33 mouse cellular contexts compared by ENCODE assay signal in genomic region chr1:139496212-139496611, GRCm38 (mm10). TPM values are rescaled to one million over a fixed set of nuclear protein-coding genes. Genes with fewer than 3 reads are reported as not detected.
DNase-seq lines count a peak whose midpoint lies in the region; ATAC-seq lines count a peak whose summit lies in the region.
"Had no signal": no experiment of that assay in that cellular context is flagged by ENCODE, and none has a peak within 500 bp of the region (broad histone marks: within the 10 kb centered on the region; RNA-seq: fewer than 3 reads in every experiment).

No protein-coding gene starts in this region.

- no peaks in the 10 kb centered on the region for H3K9me3 ChIP-seq in hindbrain, embryonic 14.5 days (ENCODE audit: control insufficient read depth, low read length)
- H3K9me3 ChIP-seq: heart, embryonic 10.5 days; hindbrain, embryonic 10.5 days; hindbrain, embryonic 15.5 days had no signal

- H3K4me1 ChIP-seq in hindbrain, embryonic 14.5 days (replicated peaks; ENCODE audit: control insufficient read depth, insufficient read depth, low read length): no peaks in the 10 kb centered on the region
- H3K4me1 ChIP-seq: heart, embryonic 10.5 days; hindbrain, embryonic 10.5 days; hindbrain, embryonic 15.5 days had no signal

- H3K27me3 ChIP-seq in hindbrain, embryonic 14.5 days (ENCODE audit: control insufficient read depth, insufficient read depth, low read length): no peaks in the 10 kb centered on the region
- H3K27me3 ChIP-seq: hindbrain, embryonic 15.5 days had no signal

- ATAC-seq in hindbrain, embryonic 14.5 days (ENCODE audit: low FRiP score): no peak
- ATAC-seq in erythroid progenitor cell, adult 5-6 weeks (replicated peaks; ENCODE audit: low FRiP score, poor library complexity, severe bottlenecking): no peak
- ATAC-seq: CD4-positive, CD25-positive, alpha-beta regulatory T cell, adult 4 months; forebrain, embryonic 14.5 days; forebrain, postnatal 0 days; intestine, postnatal 0 days had no signal

- no peak overlapping the region for H3K27ac ChIP-seq in hindbrain, embryonic 14.5 days
- H3K27ac ChIP-seq: gastrocnemius, adult 2 months; heart, adult 2 months; heart, embryonic 10.5 days; hindbrain, embryonic 10.5 days; hindbrain, embryonic 15.5 days had no signal

- H3K4me3 ChIP-seq in hindbrain, embryonic 14.5 days (replicated peaks; ENCODE audit: low read length): no peak overlapping the region
- H3K4me3 ChIP-seq: gastrocnemius, adult 2 months; heart, adult 2 months; heart, embryonic 10.5 days; hindbrain, embryonic 10.5 days; hindbrain, embryonic 15.5 days had no signal

- H3K9ac ChIP-seq in hindbrain, embryonic 14.5 days: no peak overlapping the region
- H3K9ac ChIP-seq: forebrain, postnatal 0 days; hindbrain, embryonic 15.5 days had no signal

- peak; percentile 5 for DNase-seq in adrenal gland, postnatal 10 days
- no peak for DNase-seq in adrenal gland, adult 8-10 months
- DNase-seq in ovary, adult 18-20 months (ENCODE audit: low spot score): peak; percentile 71
- DNase-seq in ovary, postnatal 36 days (ENCODE audit: low spot score): no peak
- peak; percentile 56 for DNase-seq in ES-CJ7 (ENCODE audit: low read depth, low spot score)
- DNase-seq in R1 (ENCODE audit: low read depth, low spot score): peak; percentile 62
- no peak for DNase-seq in hindbrain, embryonic 14.5 days (ENCODE audit: low spot score)
- DNase-seq: adrenal gland, postnatal 14 days; cerebellum, adult 18-20 months; cerebellum, adult 9-10 months; cerebellum, postnatal 14 days; forebrain, postnatal 0 days; gastrocnemius, adult 2 months; gastrocnemius, postnatal 14 days; heart, adult 2 months; heart, postnatal 36 days; kidney, adult 2 months had no signal

- H3K36me3 ChIP-seq in hindbrain, embryonic 14.5 days (replicated peaks; ENCODE audit: control insufficient read depth, insufficient read depth): no peaks in the 10 kb centered on the region
- H3K36me3 ChIP-seq: hindbrain, embryonic 15.5 days had no signal

- H3K4me2 ChIP-seq in hindbrain, embryonic 14.5 days (replicated peaks): no peak overlapping the region
- H3K4me2 ChIP-seq: hindbrain, embryonic 15.5 days had no signal

- WGBS in hindbrain, embryonic 14.5 days: 89% methylated on average over 3 of the region's 3 CpGs

RNA-seq across cellular contexts. Expression of gene F13b, which starts 5.3 kb away (rescaled TPM):
- total RNA-seq in adrenal gland, postnatal 10 days (2021): 10 to 100 TPM; 15.0 to 35.5 TPM
- not detected for total RNA-seq in adrenal gland, adult 8-10 months (2022)
- not detected in 2 replicates for polyA plus RNA-seq in hindbrain, embryonic 14.5 days (2014; fragmentation: Nextera tagmentation; extraction: Ambion mirVana)
- 2.9 TPM in 1 of 2 replicates, not detected in the other for total RNA-seq in erythroid progenitor cell, adult 5-6 weeks (2015; ENCODE audit: low replicate concordance)
- total RNA-seq in erythroid progenitor cell, adult 5-6 weeks (2017; ENCODE audit: low replicate concordance): not detected in 2 replicates
- total RNA-seq: forebrain, postnatal 0 days; gastrocnemius, adult 2 months; gastrocnemius, postnatal 14 days; heart, adult 2 months; heart, postnatal 36 days; MEL had no signal
- polyA plus RNA-seq: C2C12; CD4-positive, CD25-positive, alpha-beta regulatory T cell, adult 4 months; embryonic facial prominence, embryonic 11.5 days; embryonic facial prominence, embryonic 14.5 days; forebrain, embryonic 11.5 days; forebrain, embryonic 14.5 days; forebrain, postnatal 0 days; frontal cortex, adult 2 months; heart, adult 2 months; heart, embryonic 10.5 days; heart, embryonic 14.5 days; heart, postnatal 0 days; hindbrain, embryonic 10.5 days; intestine, embryonic 14.5 days had no signal

RNA-seq across cellular contexts. Expression of gene Aspm, which starts 41.6 kb away (rescaled TPM):
- 10 to 100 TPM in 1 of 2 experiments, 1 to 10 TPM in 1; 7.7 to 10.8 TPM for total RNA-seq in adrenal gland, postnatal 10 days (2021)
- 1 to 10 TPM in 1 of 4 experiments, under 1 TPM in 3; 0.67 to 1.5 (median 0.84) TPM for total RNA-seq in adrenal gland, adult 8-10 months (2022)
- polyA plus RNA-seq in hindbrain, embryonic 14.5 days (2014; fragmentation: Nextera tagmentation; extraction: Ambion mirVana): 3.7 and 5.3 TPM in 2 replicates
- 212 and 227 TPM in 2 replicates for total RNA-seq in erythroid progenitor cell, adult 5-6 weeks (2015; ENCODE audit: low replicate concordance)
- total RNA-seq in erythroid progenitor cell, adult 5-6 weeks (2017; ENCODE audit: low replicate concordance): 266 and 287 TPM in 2 replicates

Comparison
In these comparisons a context has a peak if more than half of its experiments do, and no peak if none do; other contexts are left out.
1. DNase-seq: peak in adrenal gland, postnatal 10 days (single experiment), ovary, adult 18-20 months (single experiment), ES-CJ7 (single experiment) and R1 (single experiment); none in adrenal gland, adult 8-10 months (single experiment), ovary, postnatal 36 days (single experiment) and hindbrain, embryonic 14.5 days (single experiment).
2. RNA of gene F13b, which starts 5.3 kb away (total RNA-seq): 15.0 to 35.5 TPM in adrenal gland, postnatal 10 days; 2.9 TPM in erythroid progenitor cell, adult 5-6 weeks and not detected in adrenal gland, adult 8-10 months; every median in the first group is over 4 times any median in the second.
3. RNA of gene Aspm, which starts 41.6 kb away (total RNA-seq): 212 to 287 TPM in erythroid progenitor cell, adult 5-6 weeks; 7.7 to 10.8 TPM in adrenal gland, postnatal 10 days and 0.67 to 1.5 TPM in adrenal gland, adult 8-10 months; every median in the first group is over 10 times any median in the second.